Mouse (Mus musculus) heart, postnatal 10 days (tissue): Measurements from ENCODE around the gene Fam222b. TPM values are rescaled to one million over a fixed set of nuclear protein-coding genes. Genes with fewer than 3 reads are reported as not detected.
"Not testable (repeated sequence)": the region's sequence is repeated elsewhere in the genome, so short reads cannot be mapped to it uniquely, and the experiment has no call there.

Source experiments
- DNase-seq, 2 experiments: peaks; one replicate each; pipeline ENCODE4 v3.0.0; 2021
- intact Hi-C: fragments of 180-260 bp; cut with DNase I; formaldehyde crosslinking; loops from one replicate; pipeline ENCODE4 v1.15.1; 2025
- total RNA-seq, 2 experiments: library from RNA; stranded (reverse); gene quantifications; 2 replicates each; pipeline ENCODE4 v1.2.3; 2021

Fam222b gene
- total RNA-seq, 2 experiments from 2014 or later: 15.0 to 17.0 TPM

- DNase-seq: no peak
- intact Hi-C loops: loop anchor here (1.0 to 5.0 kb wide), 4 partner anchors 18 to 350 kb away; partner anchors contain the start of gene Phf12
These were observed 83.0 kb downstream of the Fam222b start for GRCm38 (mm10) chr11:78177437-78177836.

GRCm38 (mm10) chr11:78177903-78178858 is 83.7 kb downstream of the Fam222b start:
- DNase-seq: peak; percentile 98
- intact Hi-C loops: loop anchor here (1.0 to 5.0 kb wide), 5 partner anchors 19 to 351 kb away; partner anchors contain the start of gene Phf12

- intact Hi-C loops: loop anchor here (2.0 to 5.0 kb wide), 3 partner anchors 160 to 352 kb away; partner anchors contain the start of gene Phf12
- peak; percentile 76 to 79 for DNase-seq
These were observed 84.5 kb downstream of the Fam222b start for GRCm38 (mm10) chr11:78178859-78179437.

- no peak for DNase-seq
- intact Hi-C loops: loop anchor here (2.0 to 5.0 kb wide), 3 partner anchors 161 to 352 kb away; partner anchors contain the start of gene Phf12
These were observed 85.1 kb downstream of the Fam222b start for GRCm38 (mm10) chr11:78179438-78179999.

- intact Hi-C loops: no loop called here
- DNase-seq: no peak
These were observed 85.8 kb downstream of the Fam222b start for GRCm38 (mm10) chr11:78180081-78180761.

GRCm38 (mm10) chr11:78181830-78182357 is 87.4 kb downstream of the Fam222b start:
- no peak for DNase-seq
- intact Hi-C loops: no loop called here

- intact Hi-C loops: no loop called here
These were observed 88.0 kb downstream of the Fam222b start for GRCm38 (mm10) chr11:78182450-78182849.

GRCm38 (mm10) chr11:78182961-78183844 is 88.7 kb downstream of the Fam222b start, which contains the start of gene Rpl23a:
Gene Rpl23a (minus strand): TSS chr11:78183584.
- intact Hi-C loops: no loop called here
- DNase-seq: peak; percentile 88 to 90

More at GRCm38 (mm10) chr11:78182450-78182849, 88.0 kb downstream of the Fam222b start:
- no peak for DNase-seq

GRCm38 (mm10) chr11:78183884-78184514 is 89.5 kb downstream of the Fam222b start:
- intact Hi-C loops: no loop called here
- DNase-seq: no peak

- intact Hi-C loops, DNase-seq: not testable (repeated sequence)
These were observed 90.2 kb downstream of the Fam222b start for GRCm38 (mm10) chr11:78184702-78185101.

GRCm38 (mm10) chr11:78188331-78189233 is 94.1 kb downstream of the Fam222b start, which contains the start of gene Rab34:
Gene Rab34 (plus strand): TSS chr11:78188430.
- peak; percentile 82 to 83 for DNase-seq
- intact Hi-C loops: no loop called here

GRCm38 (mm10) chr11:78189234-78190040 is 95.0 kb downstream of the Fam222b start:
- DNase-seq: peak; percentile 75 to 83
- intact Hi-C loops: no loop called here

GRCm38 (mm10) chr11:78190041-78190440 is 95.6 kb downstream of the Fam222b start:
- intact Hi-C loops: no loop called here
- no peak for DNase-seq

GRCm38 (mm10) chr11:78193113-78193512 is 98.7 kb downstream of the Fam222b start, which contains the start of gene Proca1:
Gene Proca1 (plus strand): TSS chr11:78193392.
- intact Hi-C loops: no loop called here
- DNase-seq: no peak

GRCm38 (mm10) chr11:78194411-78195100 is 100.1 kb downstream of the Fam222b start:
- intact Hi-C loops: no loop called here

More at GRCm38 (mm10) chr11:78194411-78195100, 100.1 kb downstream of the Fam222b start:
- peak; percentile 78 to 86 for DNase-seq
